Mouse (Mus musculus): ENCODE results near the gene Emilin1. TPM values are rescaled to one million over a fixed set of nuclear protein-coding genes. Genes with fewer than 3 reads are reported as not detected.

The Emilin1 gene
- polyA plus RNA-seq, 1 experiment from 2014 or later, result 23.6 TPM

DNA sequence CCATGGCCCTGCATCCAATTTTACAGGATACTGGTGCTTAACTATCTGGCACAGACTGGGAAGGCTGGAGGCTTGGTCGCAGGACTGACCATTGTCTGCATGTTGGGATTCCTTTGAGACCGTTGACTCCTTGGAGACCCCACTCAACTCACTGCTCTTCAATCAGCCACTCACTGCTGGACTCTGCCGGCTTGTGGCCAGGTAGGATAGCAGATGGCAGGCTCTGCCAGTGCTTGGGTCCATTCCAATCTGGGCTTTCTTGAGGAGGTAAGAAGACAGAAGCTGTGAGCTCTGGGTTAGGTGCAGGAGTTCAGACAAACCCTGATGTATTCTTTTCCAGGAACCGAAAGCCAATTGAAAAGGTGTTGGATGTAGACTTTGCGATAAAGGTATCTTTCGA lies 40.9 kb downstream of the Emilin1 start:
- Histone ChIP-seq H3K27ac (no peak overlapping the region), H3K36me3 (peaks cover 58% of the 10 kb centered on the region), H3K27me3 (no peaks in the 10 kb centered on the region), H3K9ac (no peak overlapping the region), H3K4me3 (no peak overlapping the region), H3K9me3 (no peaks in the 10 kb centered on the region), H3K4me2 (no peak overlapping the region), H3K4me1 (replicated peaks) (peaks cover 35% of the 10 kb centered on the region)
- WGBS, result 95% methylated on average over 6 of the region's 6 CpGs
- ATAC-seq (ENCODE audit: low FRiP score), result no peak

DNA sequence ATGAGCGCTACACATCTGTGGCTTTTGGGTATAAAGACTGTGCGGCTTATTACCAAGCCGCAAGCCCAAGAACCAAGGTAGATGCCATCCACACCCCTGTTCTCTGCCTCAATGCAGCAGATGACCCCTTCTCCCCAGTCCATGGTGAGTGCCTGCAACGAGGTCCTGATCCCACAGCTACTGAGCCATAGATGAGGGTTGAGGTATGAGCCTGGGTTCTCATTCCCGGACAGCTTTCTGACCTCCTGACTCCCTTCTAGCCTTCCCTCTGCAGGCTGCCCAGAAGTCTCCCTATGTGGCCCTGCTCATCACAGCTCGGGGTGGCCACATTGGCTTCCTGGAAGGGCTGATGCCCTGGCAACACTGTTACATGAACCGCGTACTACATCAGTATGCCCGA lies 41.4 kb downstream of the Emilin1 start:
- no peak for ATAC-seq (ENCODE audit: low FRiP score)
- Histone ChIP-seq H3K36me3 (peaks cover 58% of the 10 kb centered on the region), H3K4me2 (no peak overlapping the region), H3K27me3 (no peaks in the 10 kb centered on the region), H3K27ac (no peak overlapping the region), H3K4me1 (replicated peaks) (peaks cover 35% of the 10 kb centered on the region), H3K9me3 (no peaks in the 10 kb centered on the region), H3K9ac (no peak overlapping the region), H3K4me3 (no peak overlapping the region)
- 95% methylated on average over 9 of the region's 9 CpGs for WGBS

DNA sequence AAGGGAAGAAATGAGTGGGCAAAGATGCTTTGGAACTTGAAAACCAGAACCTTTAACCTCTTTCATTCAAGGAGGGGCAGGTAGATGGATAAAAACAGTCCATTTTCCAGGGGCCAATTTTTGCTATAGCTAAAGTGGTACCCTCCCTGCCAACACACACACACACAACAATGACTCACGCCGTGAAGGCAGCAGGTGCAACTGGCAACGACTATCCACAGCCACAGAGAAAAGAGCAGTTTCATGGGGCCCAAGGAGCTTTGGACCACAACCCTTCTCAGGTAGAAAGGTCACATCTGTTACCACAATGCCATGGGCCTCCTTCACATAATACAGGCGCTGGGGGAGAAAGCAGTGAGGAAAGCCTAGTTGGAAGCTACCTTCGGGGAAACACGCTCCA lies 42.5 kb downstream of the Emilin1 start:
- Histone ChIP-seq H3K4me3 (no peak overlapping the region), H3K27me3 (no peaks in the 10 kb centered on the region), H3K9ac (0 out of 2 replicates have a peak overlapping the region, but pooled peaks have one; percentile 19), H3K36me3 (peaks cover 58% of the 10 kb centered on the region), H3K27ac (no peak overlapping the region), H3K9me3 (no peaks in the 10 kb centered on the region), H3K4me1 (replicated peaks) (peaks cover 27% of the 10 kb centered on the region), H3K4me2 (no peak overlapping the region)
- ATAC-seq (ENCODE audit: low FRiP score), result no peak
- WGBS, result 97% methylated on average over 6 of the region's 6 CpGs

DNA sequence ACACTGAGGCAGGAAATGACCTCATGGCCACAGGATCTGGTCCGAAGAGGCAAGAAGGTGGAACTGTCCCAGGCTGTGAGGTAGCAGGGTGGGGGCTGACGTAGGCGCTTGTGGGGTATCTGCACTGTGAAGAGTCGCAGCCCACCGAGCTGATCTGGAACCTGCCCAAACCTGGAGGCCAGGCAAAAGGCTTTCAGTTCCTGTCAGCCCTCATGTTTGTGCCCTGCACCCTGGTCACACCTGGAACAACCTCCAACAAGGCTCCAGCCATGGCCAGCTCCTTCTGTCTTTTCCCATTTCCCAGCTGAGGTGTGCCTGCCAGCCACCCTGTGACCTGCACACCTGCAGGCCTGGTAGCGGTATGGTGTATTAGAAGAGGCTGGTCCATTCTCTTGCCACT lies 44.7 kb downstream of the Emilin1 start:
- WGBS, result 91% methylated on average over 6 of the region's 6 CpGs
- peak overlapping the region; percentile 95; the same call in 1 of the 2 replicates for H3K9ac ChIP-seq

DNA sequence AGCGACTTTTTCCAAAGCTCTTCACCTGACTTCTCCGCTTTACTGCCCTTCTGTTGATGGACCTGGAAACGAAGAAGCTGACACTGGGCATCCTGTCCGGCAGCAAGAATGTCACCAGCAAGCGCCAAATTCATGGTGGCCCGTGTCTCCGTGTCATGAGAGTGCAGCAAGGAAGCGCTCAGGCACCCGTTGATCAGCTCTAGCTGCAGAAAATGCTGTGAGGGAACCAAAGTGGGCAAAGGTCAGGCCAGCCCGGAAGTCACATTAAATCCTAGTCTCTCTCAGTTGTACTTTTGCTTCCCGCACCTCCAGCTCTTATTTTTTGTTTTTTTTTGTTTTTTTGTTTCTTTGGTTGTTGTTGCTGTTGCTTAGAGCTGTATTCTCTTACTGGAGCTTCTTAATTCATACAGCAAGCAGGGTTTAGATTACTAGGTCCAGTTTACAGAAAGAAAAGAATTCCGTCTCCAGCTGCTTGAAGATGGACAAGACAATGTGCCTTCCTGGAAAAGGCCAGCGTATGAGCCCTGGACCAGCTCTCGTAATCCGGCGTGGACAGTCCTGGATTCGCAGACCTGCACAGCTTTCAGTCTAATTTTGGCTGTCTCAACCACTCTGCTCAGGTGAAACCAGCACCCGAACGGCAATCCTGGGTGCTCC lies 46.1 kb downstream of the Emilin1 start:
- ATAC-seq (ENCODE audit: low FRiP score), result no peak
- H3K9me3 ChIP-seq, result no peaks in the 10 kb centered on the region
- H3K27me3 ChIP-seq, result 0 out of 2 replicates have a peak, but pooled peaks cover 6% of the 10 kb centered on the region
- peak overlapping the region; percentile 95 for H3K9ac ChIP-seq
- peaks cover 24% of the 10 kb centered on the region for H3K4me1 ChIP-seq (replicated peaks)
- H3K36me3 ChIP-seq, result peaks cover 33% of the 10 kb centered on the region
- H3K4me3 ChIP-seq, result peak overlapping the region; percentile 87
- peak overlapping the region; percentile 79 for H3K4me2 ChIP-seq
- H3K27ac ChIP-seq, result peak overlapping the region; percentile 94
- 35% methylated on average over 19 of the region's 19 CpGs for WGBS

More for the DNA sequence above, 44.7 kb downstream of the Emilin1 start:
- Histone ChIP-seq H3K4me3 (no peak overlapping the region), H3K27ac (no peak overlapping the region), H3K4me1 (replicated peaks) (peaks cover 24% of the 10 kb centered on the region), H3K9me3 (no peaks in the 10 kb centered on the region), H3K27me3 (no peaks in the 10 kb centered on the region), H3K36me3 (peaks cover 48% of the 10 kb centered on the region), H3K4me2 (peak overlapping the region; percentile 21; the same call in 1 of the 2 replicates)
- ATAC-seq (ENCODE audit: low FRiP score), result no peak

DNA sequence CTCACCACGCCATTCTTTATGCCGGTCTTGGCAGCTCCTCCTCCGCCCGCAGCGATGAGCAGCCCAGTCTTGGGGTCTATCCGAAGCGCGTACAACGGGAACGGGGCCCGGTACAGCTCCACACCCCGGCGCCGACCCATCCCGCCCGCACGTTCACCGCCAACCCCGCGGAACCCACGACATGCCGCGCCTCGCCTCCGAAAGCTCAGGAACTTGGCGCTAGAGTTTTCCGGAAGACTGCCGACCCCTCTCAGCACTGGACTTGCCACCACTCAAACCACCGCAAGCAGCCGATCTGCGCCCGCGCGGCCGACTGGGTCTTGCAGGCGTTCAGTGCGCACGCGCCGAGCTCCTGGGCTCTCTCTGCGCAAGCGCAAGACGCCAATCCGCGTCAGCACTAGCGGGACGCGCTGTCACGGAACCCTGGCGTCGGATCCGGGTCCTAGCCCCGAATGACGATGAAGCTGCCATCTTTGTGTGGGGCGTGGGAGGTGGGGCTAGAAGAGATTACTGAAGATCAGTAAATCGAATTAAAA lies 46.8 kb downstream of the Emilin1 start, which contains the start of gene Preb:
Gene Preb (minus strand): TSS at position 396 of the 536 bp plus-strand sequence.
- Histone ChIP-seq H3K4me3 (peak within 1 kb of the TSS; percentile 87), H3K27ac (peak within 1 kb of the TSS; percentile 94), H3K4me1 (replicated peaks) (peaks cover 24% of the 10 kb centered on the region), H3K9ac (peak within 1 kb of the TSS; percentile 95), H3K9me3 (no peaks in the 10 kb centered on the region), H3K27me3 (peaks cover 12% of the 10 kb centered on the region; the same call in 1 of the 2 replicates), H3K4me2 (peak within 1 kb of the TSS; percentile 79), H3K36me3 (peaks cover 26% of the 10 kb centered on the region)
- under 1% methylated on average over 56 of the region's 56 CpGs for WGBS
- peak; percentile 97 for ATAC-seq (ENCODE audit: low FRiP score)

DNA sequence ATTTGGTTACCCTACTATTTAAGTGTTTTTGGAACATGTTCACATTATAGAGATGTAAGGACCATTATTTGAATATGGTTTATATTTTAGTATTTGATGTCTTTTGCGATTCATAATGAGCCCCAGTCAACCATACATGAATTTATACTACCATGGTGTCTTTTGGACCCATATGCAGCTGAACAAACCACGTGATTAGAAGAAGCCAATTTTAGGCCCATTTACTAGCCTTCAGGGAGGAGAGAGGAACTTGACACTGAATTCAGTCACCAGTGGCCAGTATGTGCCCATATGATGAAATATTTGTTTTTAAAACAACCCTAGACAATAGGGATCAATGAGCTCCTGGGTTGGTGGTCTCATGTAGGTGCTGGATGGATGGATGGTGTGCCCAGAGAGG lies 47.6 kb downstream of the Emilin1 start:
- Histone ChIP-seq H3K4me2 (peak overlapping the region; percentile 79), H3K4me1 (replicated peaks) (peaks cover 24% of the 10 kb centered on the region), H3K27ac (peak overlapping the region; percentile 94; the same call in 1 of the 2 replicates), H3K36me3 (peaks cover 18% of the 10 kb centered on the region), H3K4me3 (no peak overlapping the region), H3K9me3 (no peaks in the 10 kb centered on the region), H3K9ac (peak overlapping the region; percentile 95; the same call in 1 of the 2 replicates), H3K27me3 (peaks cover 16% of the 10 kb centered on the region; the same call in 1 of the 2 replicates)
- WGBS, result 87% methylated on average over 2 of the region's 2 CpGs
- ATAC-seq (ENCODE audit: low FRiP score), result no peak

DNA sequence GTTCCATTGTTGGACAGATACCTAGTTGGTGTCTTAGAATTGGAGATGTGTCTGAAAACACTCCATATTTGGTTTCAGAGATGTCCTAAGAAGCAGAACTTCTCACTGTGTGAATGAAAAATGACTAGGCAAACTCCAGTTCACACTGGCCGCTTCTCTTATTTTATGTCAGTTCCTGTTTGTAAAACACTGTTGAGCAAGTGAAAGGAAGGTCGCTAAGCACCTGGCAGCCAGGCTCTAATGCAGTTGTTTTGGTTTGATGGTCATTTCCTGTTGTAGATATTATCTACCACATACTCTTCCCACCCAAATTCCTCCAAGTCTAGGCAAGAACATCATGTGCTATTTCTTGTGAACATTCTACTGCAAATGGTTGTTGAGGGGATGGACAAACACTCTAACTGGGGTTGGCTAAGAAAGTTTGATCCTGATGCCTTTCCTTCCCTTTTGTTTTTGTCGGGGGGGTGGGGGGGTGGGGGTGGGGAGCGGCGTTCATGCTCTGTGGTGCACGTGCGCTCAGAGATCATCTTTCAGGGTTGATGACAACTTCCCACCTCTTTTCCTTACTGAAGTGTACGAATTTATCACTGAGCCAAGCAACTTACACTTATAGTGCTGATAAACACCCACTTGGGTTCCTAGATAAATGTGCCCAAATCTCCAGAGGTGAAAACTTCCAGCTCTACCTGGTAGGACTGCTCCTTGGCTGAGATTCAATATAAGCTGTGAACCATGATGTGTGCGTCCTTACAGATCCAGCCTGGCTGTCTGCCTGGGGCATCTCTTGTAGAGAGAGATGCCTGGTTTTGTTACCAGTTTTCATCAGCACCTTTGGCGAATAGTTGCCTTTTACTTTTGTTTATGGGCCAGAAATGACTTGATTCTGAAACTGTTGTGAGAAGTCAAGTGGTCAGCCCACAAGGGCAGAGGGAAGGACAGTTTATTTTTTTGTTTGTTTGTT lies 48.6 kb downstream of the Emilin1 start:
- Histone ChIP-seq H3K9ac (no peak overlapping the region), H3K27me3 (peaks cover 16% of the 10 kb centered on the region; the same call in 1 of the 2 replicates), H3K27ac (no peak overlapping the region), H3K4me3 (no peak overlapping the region), H3K4me2 (no peak overlapping the region), H3K36me3 (peaks cover 15% of the 10 kb centered on the region), H3K4me1 (replicated peaks) (peaks cover 24% of the 10 kb centered on the region), H3K9me3 (no peaks in the 10 kb centered on the region)
- 84% methylated on average over 10 of the region's 10 CpGs for WGBS
- ATAC-seq (ENCODE audit: low FRiP score), result no peak

DNA sequence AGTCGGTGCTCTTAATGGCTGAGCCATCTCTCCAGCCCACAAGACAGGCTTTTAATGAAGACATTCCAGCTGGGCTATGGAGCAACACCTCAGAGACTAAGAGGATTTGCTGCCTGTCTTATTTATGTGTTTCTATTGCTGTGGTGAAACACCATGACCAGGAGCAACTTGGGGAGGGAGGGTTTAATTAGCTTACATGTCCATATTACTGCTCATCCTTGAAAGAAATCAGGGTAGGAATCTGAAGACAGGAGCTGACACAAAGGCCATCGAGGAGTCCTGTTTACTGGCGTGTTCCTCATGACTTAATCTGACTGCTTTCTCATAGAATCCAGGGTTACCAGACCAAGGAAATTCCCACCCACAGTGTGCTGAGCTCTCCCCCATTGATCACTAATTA lies 50.7 kb downstream of the Emilin1 start:
- Histone ChIP-seq H3K27me3 (peaks cover 23% of the 10 kb centered on the region; the same call in 1 of the 2 replicates), H3K36me3 (no peaks in the 10 kb centered on the region), H3K27ac (no peak overlapping the region), H3K4me3 (no peak overlapping the region), H3K9me3 (no peaks in the 10 kb centered on the region), H3K4me2 (no peak overlapping the region), H3K9ac (no peak overlapping the region), H3K4me1 (replicated peaks) (peaks cover 7% of the 10 kb centered on the region)
- no peak for ATAC-seq (ENCODE audit: low FRiP score)
- WGBS, result 69% methylated on average over 3 of the region's 3 CpGs

DNA sequence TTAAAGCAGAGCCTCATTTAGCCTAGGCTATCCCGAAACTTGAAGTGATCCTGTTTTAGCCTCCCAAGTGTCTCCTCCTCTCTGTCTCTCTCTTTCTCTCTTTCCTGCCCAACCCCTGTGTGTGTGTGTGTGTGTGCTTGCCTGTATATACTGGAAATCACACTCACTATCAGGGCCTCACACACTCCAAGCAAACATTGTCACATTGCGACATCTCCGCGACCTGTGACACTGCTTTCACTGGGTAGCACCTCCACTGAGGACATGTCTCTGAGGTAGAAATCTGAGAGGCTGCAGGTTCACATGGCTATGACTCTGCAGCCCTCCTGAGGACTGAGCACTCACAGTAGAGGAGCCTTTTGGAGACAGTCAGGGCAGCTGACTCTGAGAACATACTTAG lies 53.0 kb downstream of the Emilin1 start:
- WGBS, result 92% methylated on average over 4 of the region's 4 CpGs

DNA sequence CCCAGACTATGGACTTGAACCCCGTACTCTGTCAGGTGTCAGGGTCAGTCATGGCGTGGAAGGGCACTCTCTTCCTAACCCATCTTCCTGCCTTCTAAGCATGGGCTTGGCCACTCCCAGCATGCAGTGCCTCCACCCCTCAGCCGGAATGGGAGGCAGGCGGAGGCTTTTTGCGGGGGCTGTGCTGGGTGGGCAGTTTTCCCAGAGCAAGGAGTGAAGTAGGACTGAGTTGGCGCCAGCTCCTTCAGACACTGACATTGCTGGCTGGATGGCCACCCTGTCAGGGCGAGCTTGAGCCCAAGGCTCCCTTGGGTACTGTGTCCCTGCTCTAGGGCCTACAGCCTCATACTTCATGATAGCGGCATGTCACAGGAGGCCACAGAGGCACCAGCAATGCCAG lies 55.2 kb downstream of the Emilin1 start, which contains the start of gene Tcf23:
Gene Tcf23 (plus strand): TSS at position 247 of the 400 bp plus-strand sequence.
- H3K9ac ChIP-seq, result no peak within 1 kb of the TSS
- no peaks in the 10 kb centered on the region for H3K36me3 ChIP-seq
- H3K4me2 ChIP-seq, result no peak within 1 kb of the TSS
- no peaks in the 10 kb centered on the region for H3K4me1 ChIP-seq (replicated peaks)
- no peak within 1 kb of the TSS for H3K27ac ChIP-seq
- peaks cover 19% of the 10 kb centered on the region; the same call in 1 of the 2 replicates for H3K27me3 ChIP-seq
- no peaks in the 10 kb centered on the region for H3K9me3 ChIP-seq
- ATAC-seq (ENCODE audit: low FRiP score), result no peak
- no peak within 1 kb of the TSS for H3K4me3 ChIP-seq
- WGBS, result 73% methylated on average over 8 of the region's 8 CpGs

More for the DNA sequence above, 53.0 kb downstream of the Emilin1 start:
- H3K27me3 ChIP-seq, result peaks cover 23% of the 10 kb centered on the region; the same call in 1 of the 2 replicates
- H3K4me1 ChIP-seq (replicated peaks), result no peaks in the 10 kb centered on the region
- no peaks in the 10 kb centered on the region for H3K36me3 ChIP-seq
- no peak overlapping the region for H3K9ac ChIP-seq
- ATAC-seq (ENCODE audit: low FRiP score), result no peak
- H3K4me3 ChIP-seq, result no peak overlapping the region
- H3K9me3 ChIP-seq, result no peaks in the 10 kb centered on the region
- no peak overlapping the region for H3K27ac ChIP-seq
- no peak overlapping the region for H3K4me2 ChIP-seq

DNA sequence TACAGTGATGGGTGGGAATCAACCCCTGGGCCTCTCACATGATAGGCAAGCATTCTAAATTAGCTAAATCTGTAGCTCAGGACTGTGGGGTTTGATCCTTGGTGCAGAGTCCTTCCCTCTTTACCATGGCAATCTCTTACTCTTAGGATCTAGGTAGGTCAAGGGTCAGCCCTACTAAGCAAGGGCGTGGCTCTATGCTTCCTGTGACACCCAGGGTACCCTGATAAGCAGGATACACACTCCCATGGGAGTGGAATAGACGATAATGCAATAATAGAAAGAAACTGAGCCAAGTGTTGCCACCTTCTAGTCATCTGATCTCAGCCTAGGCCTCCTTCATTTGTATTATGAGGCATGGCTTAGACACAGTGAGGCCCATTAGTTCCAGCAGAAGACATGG lies 56.2 kb downstream of the Emilin1 start:
- no peak for ATAC-seq (ENCODE audit: low FRiP score)
- Histone ChIP-seq H3K4me2 (no peak overlapping the region), H3K9me3 (no peaks in the 10 kb centered on the region), H3K9ac (no peak overlapping the region), H3K4me1 (replicated peaks) (no peaks in the 10 kb centered on the region), H3K36me3 (no peaks in the 10 kb centered on the region), H3K27ac (no peak overlapping the region), H3K4me3 (no peak overlapping the region), H3K27me3 (peaks cover 16% of the 10 kb centered on the region; the same call in 1 of the 2 replicates)
- WGBS, result 82% methylated on average over 2 of the region's 2 CpGs

All from hindbrain, embryonic 13.5 days (tissue).